Mouse (Mus musculus): ENCODE data around the gene Cdk5r2. TPM values are rescaled to one million over a fixed set of nuclear protein-coding genes. Genes with fewer than 3 reads are reported as not detected.

Gene Cdk5r2
- polyA plus RNA-seq, 1 experiment from 2014 or later = 0.05 TPM

DNA sequence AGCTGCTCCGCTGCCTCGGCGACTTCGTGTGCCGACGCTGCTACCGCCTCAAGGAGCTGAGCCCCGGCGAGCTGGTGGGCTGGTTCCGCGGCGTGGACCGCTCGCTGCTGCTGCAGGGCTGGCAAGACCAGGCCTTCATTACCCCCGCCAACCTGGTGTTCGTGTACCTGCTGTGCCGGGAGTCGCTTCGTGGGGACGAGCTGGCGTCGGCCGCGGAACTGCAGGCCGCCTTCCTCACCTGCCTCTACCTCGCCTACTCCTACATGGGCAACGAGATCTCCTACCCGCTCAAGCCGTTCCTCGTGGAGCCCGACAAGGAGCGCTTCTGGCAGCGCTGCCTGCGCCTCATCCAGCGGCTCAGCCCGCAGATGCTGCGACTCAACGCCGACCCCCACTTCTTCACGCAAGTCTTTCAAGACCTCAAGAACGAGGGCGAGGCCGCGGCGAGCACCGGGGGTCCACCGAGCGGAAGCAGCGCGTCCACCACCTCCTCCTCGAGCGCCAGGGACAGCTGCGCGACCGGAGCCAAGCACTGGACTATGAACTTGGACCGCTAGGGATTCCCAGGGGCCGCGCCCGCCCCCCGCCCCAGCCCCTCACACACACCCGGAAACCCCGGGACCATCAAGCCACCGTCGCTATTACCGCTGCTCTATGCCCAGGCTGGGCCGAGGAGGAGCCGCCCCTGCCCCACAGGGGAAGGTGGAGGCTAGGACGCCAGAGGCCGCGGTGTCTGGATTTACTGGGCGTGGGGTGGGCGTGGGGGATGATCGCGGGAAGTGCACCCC, 1.1 kb downstream of the Cdk5r2 start:
- no peak overlapping the region for H3K9ac ChIP-seq
- peaks cover 41% of the 10 kb centered on the region for H3K4me1 ChIP-seq
- H3K27ac ChIP-seq = no peak overlapping the region
- peaks cover 98% of the 10 kb centered on the region for H3K27me3 ChIP-seq
- WGBS = under 1% methylated on average over 74 of the region's 74 CpGs
- no peak for ATAC-seq (replicated peaks; ENCODE audit: low FRiP score)
- H3K36me3 ChIP-seq = no peaks in the 10 kb centered on the region
- H3K4me2 ChIP-seq = peak overlapping the region; percentile 94
- peak overlapping the region; percentile 56 for H3K4me3 ChIP-seq (replicated peaks)
- H3K9me3 ChIP-seq (replicated peaks) = no peaks in the 10 kb centered on the region

DNA sequence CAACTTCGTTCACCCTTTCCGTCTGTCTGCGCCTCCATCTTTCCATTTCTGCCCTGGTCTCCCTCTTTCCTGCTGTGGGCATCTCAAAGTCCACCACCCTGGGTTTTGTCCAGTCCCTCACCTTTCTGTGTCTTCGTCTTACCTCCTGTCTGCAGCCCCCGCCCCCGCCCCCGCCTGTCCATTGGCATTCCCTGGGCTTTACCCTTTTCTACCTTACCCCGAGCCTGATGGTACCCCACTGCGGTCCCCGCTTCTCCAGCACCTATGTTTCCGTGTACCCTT, 1.6 kb downstream of the Cdk5r2 start:
- Histone ChIP-seq H3K9ac (no peak overlapping the region), H3K9me3 (replicated peaks) (no peaks in the 10 kb centered on the region), H3K27me3 (peaks cover 96% of the 10 kb centered on the region), H3K4me3 (replicated peaks) (peak overlapping the region; percentile 56), H3K36me3 (no peaks in the 10 kb centered on the region), H3K4me1 (peaks cover 41% of the 10 kb centered on the region), H3K27ac (no peak overlapping the region), H3K4me2 (peak overlapping the region; percentile 94)
- ATAC-seq (replicated peaks; ENCODE audit: low FRiP score) = no peak
- WGBS = 4% methylated on average over 11 of the region's 11 CpGs

DNA sequence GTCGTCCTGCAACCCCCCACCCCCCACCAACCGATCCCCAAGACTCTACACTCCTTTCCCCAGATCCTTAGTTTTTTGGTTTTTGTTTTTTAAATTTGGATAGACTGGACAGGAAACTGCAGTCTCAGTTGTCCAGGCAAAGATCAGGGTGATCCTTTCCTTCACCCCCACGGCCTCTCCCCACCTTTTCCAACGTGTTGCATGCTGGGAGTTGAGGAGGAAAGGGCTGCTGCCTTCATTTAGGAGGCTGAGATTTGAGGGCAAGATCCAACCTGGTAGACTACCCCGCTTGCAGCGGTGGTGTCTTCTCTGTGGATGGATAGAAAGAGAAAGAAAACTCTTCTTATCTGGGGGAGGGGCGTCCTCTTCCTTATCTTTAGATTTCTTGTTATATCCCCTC, 2.1 kb downstream of the Cdk5r2 start:
- no peak overlapping the region for H3K4me3 ChIP-seq (replicated peaks)
- H3K9me3 ChIP-seq (replicated peaks) = no peaks in the 10 kb centered on the region
- peaks cover 41% of the 10 kb centered on the region for H3K4me1 ChIP-seq
- peaks cover 94% of the 10 kb centered on the region for H3K27me3 ChIP-seq
- no peak overlapping the region for H3K9ac ChIP-seq
- H3K36me3 ChIP-seq = no peaks in the 10 kb centered on the region
- H3K27ac ChIP-seq = no peak overlapping the region
- ATAC-seq (replicated peaks; ENCODE audit: low FRiP score) = no peak
- H3K4me2 ChIP-seq = no peak overlapping the region
- 0% methylated on average over 7 of the region's 7 CpGs for WGBS

DNA sequence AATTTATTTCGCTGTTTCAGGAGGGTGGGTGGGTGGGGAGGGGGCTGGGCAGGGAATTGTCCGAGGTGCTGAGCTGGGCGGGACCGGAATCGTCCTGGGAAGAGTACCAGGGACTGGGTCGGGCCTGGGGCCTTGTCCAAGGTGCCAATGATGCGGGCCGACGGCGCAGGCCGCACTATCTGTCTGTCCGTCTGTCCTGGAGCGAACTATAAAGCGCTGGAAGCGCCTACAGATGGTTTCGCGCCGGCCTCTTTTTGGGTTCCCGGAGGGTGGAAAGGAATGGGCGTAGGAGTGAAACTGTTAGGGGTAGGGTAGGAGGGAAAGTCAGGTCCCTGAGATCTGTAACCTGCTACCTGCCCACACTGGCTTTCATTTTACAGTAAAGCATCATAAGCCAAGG, 2.5 kb downstream of the Cdk5r2 start:
- Histone ChIP-seq H3K27ac (no peak overlapping the region), H3K4me1 (peaks cover 41% of the 10 kb centered on the region), H3K36me3 (no peaks in the 10 kb centered on the region), H3K4me2 (no peak overlapping the region), H3K9me3 (replicated peaks) (no peaks in the 10 kb centered on the region), H3K27me3 (peaks cover 94% of the 10 kb centered on the region), H3K4me3 (replicated peaks) (no peak overlapping the region), H3K9ac (no peak overlapping the region)
- ATAC-seq (replicated peaks; ENCODE audit: low FRiP score) = no peak
- 2% methylated on average over 20 of the region's 20 CpGs for WGBS

DNA sequence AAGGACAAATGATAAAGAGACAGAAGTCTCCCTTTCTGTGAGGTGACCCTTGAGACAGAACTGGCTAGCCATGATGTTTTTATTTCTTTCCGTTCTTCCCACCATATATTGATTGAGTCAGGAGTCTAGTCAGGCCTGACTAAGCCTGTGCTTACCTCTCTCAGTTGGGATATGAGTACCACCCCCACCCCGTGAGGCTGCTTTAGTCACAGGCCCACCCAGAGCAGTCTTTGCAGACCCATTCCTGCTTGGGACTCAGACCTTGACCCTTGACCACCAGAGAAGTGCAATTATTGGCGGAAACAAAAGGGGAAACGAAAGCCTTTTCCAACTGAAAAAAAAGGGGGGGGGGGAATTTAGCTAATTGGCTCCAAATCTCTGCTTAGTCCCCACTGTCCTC, 2.9 kb downstream of the Cdk5r2 start:
- Histone ChIP-seq H3K27me3 (peaks cover 94% of the 10 kb centered on the region), H3K9ac (no peak overlapping the region), H3K36me3 (no peaks in the 10 kb centered on the region), H3K9me3 (replicated peaks) (no peaks in the 10 kb centered on the region), H3K27ac (no peak overlapping the region), H3K4me3 (replicated peaks) (0 out of 2 replicates have a peak overlapping the region, but pooled peaks have one; percentile 32), H3K4me2 (peak overlapping the region; percentile 58), H3K4me1 (peaks cover 41% of the 10 kb centered on the region)
- whole genome bisulfite sequencing = 5% methylated on average over 4 of the region's 4 CpGs
- ATAC-seq (replicated peaks; ENCODE audit: low FRiP score) = no peak

DNA sequence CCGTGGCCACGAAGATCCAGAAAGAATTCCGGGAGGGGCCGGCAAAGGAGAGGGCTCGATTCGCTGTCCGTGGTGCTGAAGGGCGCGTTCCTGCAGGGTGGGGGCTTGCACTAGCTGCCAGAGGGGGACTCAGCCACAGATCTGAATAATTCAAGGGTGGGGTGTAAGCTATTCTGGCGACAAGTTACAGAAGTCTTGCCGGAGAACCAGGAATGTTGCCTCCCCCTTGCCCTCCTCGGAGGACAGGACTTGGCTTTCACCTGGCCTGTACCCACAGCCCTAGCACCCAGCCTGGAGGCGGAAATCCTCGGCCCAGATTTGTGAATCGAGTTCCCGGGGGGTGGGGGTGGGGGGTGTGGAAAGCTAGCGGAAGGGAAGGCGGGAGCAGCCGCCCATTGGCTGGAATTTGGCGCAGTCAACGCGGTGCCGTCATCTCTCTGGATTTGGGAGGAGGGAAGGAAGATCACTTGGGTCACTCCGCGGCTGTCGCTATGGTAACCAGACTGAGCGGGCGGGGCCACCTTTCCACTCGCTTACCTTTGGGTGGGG, 3.5 kb downstream of the Cdk5r2 start:
- H3K27me3 ChIP-seq = peaks cover 92% of the 10 kb centered on the region
- peak overlapping the region; percentile 32 for H3K4me3 ChIP-seq (replicated peaks)
- WGBS = 1% methylated on average over 29 of the region's 29 CpGs
- H3K27ac ChIP-seq = no peak overlapping the region
- H3K9ac ChIP-seq = no peak overlapping the region
- H3K4me1 ChIP-seq = peaks cover 41% of the 10 kb centered on the region
- H3K36me3 ChIP-seq = no peaks in the 10 kb centered on the region
- peak overlapping the region; percentile 58 for H3K4me2 ChIP-seq
- H3K9me3 ChIP-seq (replicated peaks) = no peaks in the 10 kb centered on the region
- no peak for ATAC-seq (replicated peaks; ENCODE audit: low FRiP score)

DNA sequence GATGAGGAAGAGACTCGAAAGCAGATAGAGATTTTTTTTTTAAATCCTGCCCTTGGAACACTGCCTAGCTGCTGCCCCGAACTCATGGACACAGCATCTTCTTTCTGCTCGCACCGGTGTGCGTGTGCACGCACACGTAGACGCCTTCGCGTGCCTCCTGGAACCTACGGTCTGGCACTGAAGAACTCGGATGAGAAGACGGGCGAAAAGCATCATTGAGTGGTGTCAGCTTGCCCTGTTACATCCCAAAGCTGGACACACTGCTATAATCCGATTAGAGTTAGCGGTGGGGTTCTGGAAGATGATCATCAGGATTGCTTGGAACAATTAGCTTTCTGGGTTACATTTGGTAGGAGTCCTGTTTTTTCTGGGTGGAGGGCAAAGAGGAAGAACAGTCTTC, 4.1 kb downstream of the Cdk5r2 start:
- H3K36me3 ChIP-seq = no peaks in the 10 kb centered on the region
- no peak overlapping the region for H3K9ac ChIP-seq
- peaks cover 86% of the 10 kb centered on the region for H3K27me3 ChIP-seq

DNA sequence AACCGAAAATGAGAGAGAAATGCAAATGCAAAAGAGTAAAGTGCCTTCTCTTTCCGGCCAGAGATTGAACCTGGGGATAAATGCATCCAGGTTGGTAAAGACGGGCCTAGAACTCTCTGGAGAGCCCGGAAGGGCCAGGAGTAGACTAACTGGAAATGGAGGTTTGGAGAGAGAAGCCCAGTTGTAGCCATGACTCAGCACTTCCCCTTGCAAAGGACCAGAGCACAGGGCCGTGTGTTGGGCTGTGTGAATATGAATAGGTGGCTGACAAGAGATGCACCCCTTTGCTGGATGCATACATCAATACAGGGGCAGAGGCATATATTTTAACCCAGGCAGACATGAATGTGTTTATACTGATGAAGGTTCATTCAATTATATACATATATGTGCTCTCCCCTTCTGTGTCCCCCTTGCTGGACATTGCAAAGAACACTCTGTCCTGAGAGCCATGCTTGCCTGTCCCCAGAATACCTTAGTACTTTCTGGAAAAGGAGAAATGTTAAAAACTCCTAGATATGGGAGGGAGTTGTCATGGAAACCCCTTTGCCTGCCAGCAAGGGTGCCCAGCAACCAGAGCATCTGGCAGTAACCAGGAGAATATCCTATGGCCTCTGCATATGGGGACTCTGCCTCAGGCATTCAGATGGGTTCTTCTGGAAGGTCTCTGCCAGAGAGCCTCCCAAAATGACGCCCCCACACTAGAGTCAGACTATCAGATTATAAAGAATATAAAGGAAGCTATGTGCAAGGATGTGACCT, 4.7 kb downstream of the Cdk5r2 start:
- H3K9ac ChIP-seq = no peak overlapping the region
- H3K36me3 ChIP-seq = no peaks in the 10 kb centered on the region
- 45% methylated on average over 6 of the region's 6 CpGs for WGBS
- no peaks in the 10 kb centered on the region for H3K9me3 ChIP-seq (replicated peaks)
- no peak for ATAC-seq (replicated peaks; ENCODE audit: low FRiP score)
- no peak overlapping the region for H3K4me3 ChIP-seq (replicated peaks)
- H3K27ac ChIP-seq = no peak overlapping the region
- H3K27me3 ChIP-seq = peaks cover 80% of the 10 kb centered on the region
- H3K4me1 ChIP-seq = peaks cover 36% of the 10 kb centered on the region
- 0 out of 2 replicates have a peak overlapping the region, but pooled peaks have one; percentile 58 for H3K4me2 ChIP-seq

More for the DNA sequence above, 4.1 kb downstream of the Cdk5r2 start:
- Histone ChIP-seq H3K9me3 (replicated peaks) (no peaks in the 10 kb centered on the region), H3K27ac (no peak overlapping the region), H3K4me3 (replicated peaks) (peak overlapping the region; percentile 32), H3K4me2 (peak overlapping the region; percentile 58), H3K4me1 (peaks cover 41% of the 10 kb centered on the region)
- 6% methylated on average over 16 of the region's 16 CpGs for WGBS
- no peak for ATAC-seq (replicated peaks; ENCODE audit: low FRiP score)

DNA sequence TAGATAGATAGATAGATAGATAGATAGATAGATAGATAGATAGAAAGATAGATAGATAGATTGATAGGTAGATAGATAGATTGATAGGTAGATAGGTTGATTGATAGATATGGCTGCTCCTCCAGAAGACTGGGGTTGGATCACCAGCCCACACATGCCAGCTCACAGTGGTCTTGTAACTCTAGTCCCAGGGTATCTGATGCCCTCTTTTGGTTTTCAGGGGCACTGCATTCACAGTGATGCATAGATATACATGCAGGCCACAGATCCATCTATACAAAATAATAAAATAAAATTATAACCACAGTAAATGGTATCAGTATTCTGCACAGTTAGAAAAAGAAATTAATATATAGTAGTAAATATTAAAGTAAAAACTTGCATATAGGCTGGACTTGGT, 7.0 kb downstream of the Cdk5r2 start:
- no peaks in the 10 kb centered on the region for H3K9me3 ChIP-seq (replicated peaks)
- no peak overlapping the region for H3K9ac ChIP-seq
- H3K36me3 ChIP-seq = no peaks in the 10 kb centered on the region
- peaks cover 64% of the 10 kb centered on the region for H3K27me3 ChIP-seq
- no peak overlapping the region for H3K27ac ChIP-seq
- ATAC-seq (replicated peaks; ENCODE audit: low FRiP score) = no peak
- peaks cover 17% of the 10 kb centered on the region for H3K4me1 ChIP-seq
- H3K4me3 ChIP-seq (replicated peaks) = no peak overlapping the region
- no peak overlapping the region for H3K4me2 ChIP-seq

DNA sequence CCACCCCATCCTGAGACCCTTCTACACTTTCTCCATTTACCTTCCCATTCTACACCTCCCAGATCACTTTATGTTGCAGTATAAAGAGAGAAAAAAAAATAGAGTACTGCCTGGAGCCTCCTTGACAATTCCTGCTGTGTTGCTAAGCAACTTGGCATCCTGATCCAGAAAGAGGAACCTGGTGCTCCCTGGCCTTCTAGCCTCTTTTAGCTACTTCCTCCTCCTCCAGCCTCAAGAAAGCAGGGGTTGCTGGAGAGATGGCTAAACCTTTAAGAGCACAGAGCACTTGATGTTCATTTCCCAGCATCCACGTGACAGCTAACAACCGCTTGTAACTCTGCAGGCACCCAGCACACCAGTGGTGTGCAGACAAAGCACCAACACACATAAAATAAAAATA, 17.5 kb downstream of the Cdk5r2 start:
- Histone ChIP-seq H3K27ac (no peak overlapping the region), H3K27me3 (peaks cover 42% of the 10 kb centered on the region), H3K9ac (no peak overlapping the region), H3K36me3 (no peaks in the 10 kb centered on the region), H3K9me3 (replicated peaks) (no peaks in the 10 kb centered on the region), H3K4me1 (no peaks in the 10 kb centered on the region), H3K4me3 (replicated peaks) (no peak overlapping the region), H3K4me2 (no peak overlapping the region)
- ATAC-seq (replicated peaks; ENCODE audit: low FRiP score) = no peak
- 54% methylated on average over 2 of the region's 2 CpGs for WGBS

DNA sequence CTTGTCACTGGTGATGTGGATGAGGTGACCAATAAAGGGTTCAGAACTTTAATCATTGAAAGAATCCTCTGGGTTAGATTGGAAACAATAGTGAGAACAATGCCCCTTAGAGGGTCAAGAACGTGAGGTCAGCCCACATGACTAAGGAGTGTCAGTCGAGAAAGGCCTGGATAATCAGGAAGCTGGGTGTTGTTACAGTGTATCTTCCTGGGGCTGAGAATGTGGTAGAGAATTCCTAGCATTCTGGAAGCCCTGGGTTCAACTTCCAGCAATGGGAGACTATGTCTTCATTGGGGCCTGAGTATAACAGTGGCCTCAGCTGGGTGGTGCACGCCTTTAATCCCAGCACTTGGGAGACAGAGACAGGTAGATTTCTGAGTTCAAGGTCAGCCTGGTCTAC, 22.5 kb downstream of the Cdk5r2 start:
- 58% methylated on average over 3 of the region's 3 CpGs for WGBS
- Histone ChIP-seq H3K4me1 (peaks cover 5% of the 10 kb centered on the region), H3K4me2 (no peak overlapping the region), H3K9me3 (replicated peaks) (no peaks in the 10 kb centered on the region), H3K27ac (no peak overlapping the region), H3K9ac (no peak overlapping the region), H3K27me3 (peaks cover 69% of the 10 kb centered on the region), H3K4me3 (replicated peaks) (no peak overlapping the region), H3K36me3 (no peaks in the 10 kb centered on the region)
- ATAC-seq (replicated peaks; ENCODE audit: low FRiP score) = no peak

DNA sequence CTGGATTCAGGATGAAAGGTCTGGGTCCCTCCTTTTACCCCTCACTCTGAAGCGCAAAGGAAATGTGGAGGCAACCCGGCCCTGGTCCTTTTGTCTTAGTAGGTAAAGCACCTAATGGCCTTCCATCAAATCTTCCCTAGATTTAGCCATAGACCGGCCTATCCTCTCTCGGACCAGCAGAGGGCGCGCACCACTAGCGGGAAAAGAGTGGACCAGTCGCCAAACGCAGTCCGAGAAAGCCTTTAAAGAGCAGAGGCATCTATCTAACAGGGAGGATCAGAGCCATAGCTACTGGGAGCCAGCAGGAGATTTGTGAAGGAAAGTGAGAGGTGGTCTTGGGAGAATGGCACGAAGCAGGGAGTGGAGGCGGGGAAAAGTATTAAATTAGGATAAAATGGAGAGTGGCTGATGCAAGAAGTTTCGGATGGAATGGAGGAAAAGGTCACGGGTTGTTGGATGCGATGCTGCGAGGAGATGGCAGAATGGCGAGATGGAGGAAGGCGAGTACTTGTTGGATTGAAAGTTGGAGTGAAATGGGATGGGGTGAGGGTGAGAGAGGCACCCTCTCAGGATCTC, 26.1 kb downstream of the Cdk5r2 start:
- H3K4me3 ChIP-seq (replicated peaks) = peak overlapping the region; percentile 12; the same call in 1 of the 2 replicates
- H3K27me3 ChIP-seq = peaks cover 89% of the 10 kb centered on the region
- no peaks in the 10 kb centered on the region for H3K9me3 ChIP-seq (replicated peaks)
- 2% methylated on average over 18 of the region's 18 CpGs for WGBS
- no peak overlapping the region for H3K27ac ChIP-seq
- no peak overlapping the region for H3K9ac ChIP-seq
- H3K4me1 ChIP-seq = peaks cover 32% of the 10 kb centered on the region
- no peak for ATAC-seq (replicated peaks; ENCODE audit: low FRiP score)
- no peaks in the 10 kb centered on the region for H3K36me3 ChIP-seq
- H3K4me2 ChIP-seq = peak overlapping the region; percentile 31; the same call in 1 of the 2 replicates

Measured in kidney, embryonic 15.5 days (tissue).